Mouse (Mus musculus) thymus, adult 2 months (tissue): ENCODE data around the gene Idh2. TPM values are rescaled to one million over a fixed set of nuclear protein-coding genes. Genes with fewer than 3 reads are reported as not detected.
"Not testable (repeated sequence)": the region's sequence is repeated elsewhere in the genome, so short reads cannot be mapped to it uniquely, and the experiment has no call there.

Experiments used
- DNase-seq: peaks from one replicate; pipeline ENCODE4 v3.0.0; 2021
- H3K27ac ChIP-seq: fragments of 200-500 bp; 2 replicates; pipeline ENCODE4 v1.5.1; 2012; ENCODE audit warnings: low read length, control low read depth; ENCODE audit not compliant: control insufficient read depth, insufficient read depth
- H3K27me3 ChIP-seq: fragments of 200-500 bp; 2 replicates; pipeline ENCODE4 v1.6.1; 2012; ENCODE audit warnings: mild to moderate bottlenecking, low read length, moderate library complexity, mixed read lengths; ENCODE audit not compliant: control insufficient read depth, insufficient read depth
- H3K36me3 ChIP-seq: fragments of 200-500 bp; 2 replicates; pipeline ENCODE4 v1.6.1; 2012; ENCODE audit warnings: mild to moderate bottlenecking, low read length, moderate library complexity; ENCODE audit not compliant: control insufficient read depth, insufficient read depth
- H3K4me1 ChIP-seq: fragments of 200-500 bp; replicated peaks from 2 replicates; pipeline ENCODE4 v1.6.1; 2012; ENCODE audit warnings: low read length; ENCODE audit not compliant: control insufficient read depth, insufficient read depth
- H3K4me3 ChIP-seq: fragments of 200-500 bp; 2 replicates; pipeline ENCODE4 v1.5.1; 2012; ENCODE audit warnings: mild to moderate bottlenecking, low read length, control low read depth, moderate library complexity; ENCODE audit not compliant: control insufficient read depth, insufficient read depth
- CTCF ChIP-seq: fragments of 200-500 bp; IDR thresholded peaks from 2 replicates; pipeline ENCODE4 v1.5.1; 2012; ENCODE audit warnings: mild to moderate bottlenecking, control low read depth, low read length, moderate library complexity, borderline replicate concordance; ENCODE audit not compliant: control insufficient read depth, poor library complexity, insufficient read depth; ENCODE audit errors: extremely low read depth
- POLR2A ChIP-seq: fragments of 200-500 bp; IDR thresholded peaks from 2 replicates; pipeline ENCODE4 v1.6.1; 2012; ENCODE audit warnings: mild to moderate bottlenecking, low read length, control low read depth, moderate library complexity; ENCODE audit not compliant: control insufficient read depth, poor library complexity, insufficient read depth; ENCODE audit errors: extremely low read depth
- WGBS: fragments of 180-500 bp; shearing (Covaris S2); methylation state at CpG from one replicate; pipeline ENCODE4 v1.1.7; 2018; 5-methylcytosine and 5-hydroxymethylcytosine counted together
- polyA plus RNA-seq: library from polyadenylated mRNA; depleted of rRNA; stranded (reverse); fragments of >200 nt; gene quantifications from 2 replicates; pipeline ENCODE4 v1.2.3, GENCODE M21; 2012

Gene Idh2
- polyA plus RNA-seq, 1 experiment: 225 TPM

DNA sequence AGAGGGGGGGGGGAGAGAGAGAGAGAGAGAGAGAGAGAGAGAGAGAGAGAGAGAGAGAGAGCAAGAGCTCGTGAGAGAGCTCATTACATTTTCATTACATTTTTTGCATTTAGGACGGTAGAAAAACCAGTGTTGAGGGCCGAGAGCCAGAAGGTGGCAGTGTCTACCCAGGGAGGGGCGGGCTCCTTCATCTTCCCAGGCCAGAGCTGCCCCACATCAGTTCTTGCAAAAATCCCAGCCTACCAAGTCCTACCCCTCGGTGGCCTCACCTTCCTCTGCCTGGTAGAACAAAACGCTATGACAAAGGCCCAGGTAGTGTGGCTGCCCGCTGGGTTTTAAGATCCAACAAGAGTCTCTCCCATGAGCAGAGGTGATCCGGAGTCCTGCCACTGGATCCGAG lies 25.6 kb upstream of the Idh2 start:
- Histone ChIP-seq H3K4me1 (peaks cover 13% of the 10 kb centered on the region), H3K4me3 (no peak overlapping the region), H3K36me3 (no peaks in the 10 kb centered on the region), H3K27ac (no peak overlapping the region), H3K27me3 (no peaks in the 10 kb centered on the region)
- TF ChIP-seq POLR2A (no peak), CTCF (peak; percentile 79)
- WGBS: 22% methylated on average over 9 of the region's 9 CpGs
- peak; percentile 73 for DNase-seq

DNA sequence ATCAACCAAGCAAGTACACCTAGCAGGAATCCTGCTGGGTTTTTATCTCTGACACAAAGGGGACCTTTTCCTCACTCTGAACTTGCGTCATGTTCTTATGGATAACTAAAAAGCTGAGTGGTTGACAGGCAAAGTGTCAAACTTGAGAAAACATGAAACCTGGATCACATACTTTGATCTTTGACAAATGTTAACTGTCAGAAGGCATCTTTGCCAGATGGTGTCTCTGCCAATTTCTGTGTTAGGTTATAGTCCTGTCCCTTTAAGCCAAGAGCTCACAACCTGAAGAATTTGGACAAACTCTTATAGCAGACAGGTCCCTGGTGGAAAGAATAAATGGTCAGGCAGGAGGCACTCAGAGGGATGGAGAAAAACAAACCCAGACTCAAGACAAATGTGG lies 23.2 kb upstream of the Idh2 start:
- H3K36me3 ChIP-seq: no peaks in the 10 kb centered on the region
- TF ChIP-seq CTCF (no peak), POLR2A (no peak)
- H3K4me1 ChIP-seq: peaks cover 4% of the 10 kb centered on the region
- no peaks in the 10 kb centered on the region for H3K27me3 ChIP-seq
- 89% methylated on average over 1 of the region's 1 CpGs for WGBS
- no peak for DNase-seq
- H3K4me3 ChIP-seq: no peak overlapping the region
- no peak overlapping the region for H3K27ac ChIP-seq

DNA sequence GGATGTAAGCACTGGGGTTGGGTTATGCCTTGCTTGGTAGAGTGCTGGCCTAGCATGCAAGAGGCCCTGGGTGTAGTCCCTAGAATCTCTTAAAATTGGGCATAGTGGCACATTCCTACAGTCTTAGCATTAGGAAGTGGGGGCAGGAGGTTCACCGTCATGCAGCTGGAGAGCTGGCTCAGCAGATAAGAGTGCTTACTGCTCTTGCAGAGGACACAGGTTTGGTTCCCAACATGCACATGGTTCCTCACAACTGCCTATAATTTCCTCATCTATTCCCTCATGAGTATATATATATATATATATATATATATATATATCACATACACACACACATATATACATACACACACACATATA lies 20.0 kb upstream of the Idh2 start:
- whole genome bisulfite sequencing: 95% methylated on average over 1 of the region's 1 CpGs
- TF ChIP-seq CTCF (no peak), POLR2A (no peak)
- Histone ChIP-seq H3K27me3 (no peaks in the 10 kb centered on the region), H3K36me3 (no peaks in the 10 kb centered on the region), H3K4me3 (no peak overlapping the region), H3K27ac (no peak overlapping the region), H3K4me1 (no peaks in the 10 kb centered on the region)
- DNase-seq: no peak

DNA sequence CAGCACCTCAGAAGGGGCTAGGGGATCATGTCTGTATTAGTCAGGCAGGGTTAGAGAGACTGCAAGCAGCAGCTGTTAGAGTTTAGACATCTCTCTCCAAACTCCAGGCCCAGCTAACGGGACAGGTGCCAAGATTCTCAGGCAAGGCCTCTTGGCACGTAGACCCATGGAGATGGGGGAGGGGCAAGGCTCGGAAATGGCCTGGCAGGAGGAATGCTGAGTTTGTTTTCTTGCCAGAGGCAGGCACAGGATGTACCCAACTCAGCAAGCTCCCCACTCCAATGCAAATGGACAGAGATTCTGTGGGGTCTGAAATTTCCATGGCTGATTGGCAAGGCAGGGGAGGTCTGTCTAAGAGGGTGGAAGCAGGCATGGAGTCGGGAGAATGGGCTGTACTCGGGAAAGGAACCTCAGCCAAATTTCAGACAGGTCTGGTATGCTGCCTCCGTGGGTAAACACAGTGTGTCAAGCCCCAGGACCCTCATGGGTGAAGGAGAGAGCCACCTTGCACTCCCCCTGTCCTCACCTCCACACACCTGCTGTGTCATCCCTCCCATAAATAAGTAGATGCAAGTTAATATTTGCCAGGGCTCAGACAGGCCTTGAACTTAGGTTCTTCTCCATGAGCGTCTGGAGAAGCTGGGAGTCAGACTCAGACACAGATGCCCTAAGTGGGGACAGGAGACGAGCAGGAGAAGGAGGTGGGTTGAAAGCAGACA lies 19.4 kb upstream of the Idh2 start:
- no peak for DNase-seq
- Histone ChIP-seq H3K36me3 (no peaks in the 10 kb centered on the region), H3K27ac (no peak overlapping the region), H3K4me3 (no peak overlapping the region), H3K27me3 (no peaks in the 10 kb centered on the region), H3K4me1 (no peaks in the 10 kb centered on the region)
- whole genome bisulfite sequencing: 84% methylated on average over 8 of the region's 8 CpGs
- no peak for TF ChIP-seq CTCF
- no peak for TF ChIP-seq POLR2A

DNA sequence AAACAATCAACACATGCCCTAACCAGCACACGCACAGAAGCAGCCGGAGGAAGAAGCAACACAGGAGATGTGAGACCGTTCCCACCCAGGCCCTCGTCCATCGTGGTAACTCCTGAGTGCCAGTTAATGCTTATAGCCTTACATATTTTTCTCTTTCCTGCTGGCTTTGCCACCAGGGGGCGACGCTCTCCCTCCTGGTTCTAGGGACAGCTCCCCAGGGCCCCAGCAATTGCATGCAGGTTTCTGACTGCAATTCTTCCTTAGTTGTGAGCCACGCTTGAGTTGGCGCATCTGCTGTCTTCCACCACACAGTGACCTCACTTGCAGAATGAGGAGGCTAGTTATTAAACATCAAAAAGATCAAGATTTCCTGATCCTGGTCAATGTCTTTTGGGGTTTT lies 17.3 kb upstream of the Idh2 start:
- TF ChIP-seq CTCF: peak; percentile 83
- TF ChIP-seq POLR2A: no peak
- no peak overlapping the region for H3K4me3 ChIP-seq
- H3K27ac ChIP-seq: no peak overlapping the region
- H3K4me1 ChIP-seq: no peaks in the 10 kb centered on the region
- H3K36me3 ChIP-seq: no peaks in the 10 kb centered on the region
- peak; percentile 70 for DNase-seq
- no peaks in the 10 kb centered on the region for H3K27me3 ChIP-seq
- WGBS: 43% methylated on average over 9 of the region's 9 CpGs

DNA sequence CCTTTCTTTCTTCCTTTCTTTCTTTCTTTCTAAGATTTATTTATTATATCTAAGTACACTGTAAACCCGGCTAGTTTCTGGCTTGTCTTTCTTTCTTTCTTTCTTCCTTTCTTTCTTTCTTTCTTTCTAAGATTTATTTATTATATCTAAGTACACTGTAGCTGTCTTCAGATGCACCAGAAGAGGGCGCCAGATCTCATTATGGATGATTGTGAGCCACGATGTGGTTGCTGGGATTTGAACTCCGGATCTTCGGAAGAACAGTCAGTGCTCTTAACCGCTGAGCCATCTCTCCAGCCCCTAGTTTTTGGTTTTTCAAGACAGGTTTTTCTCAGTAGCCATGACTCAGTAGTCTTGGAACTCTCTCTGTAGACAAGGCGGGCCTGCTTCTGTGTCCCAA lies 16.1 kb upstream of the Idh2 start:
- H3K27ac ChIP-seq, H3K4me1 ChIP-seq, H3K36me3 ChIP-seq, H3K27me3 ChIP-seq, DNase-seq, H3K4me3 ChIP-seq: not testable (repeated sequence)
- WGBS: 60% methylated on average over 7 of the region's 7 CpGs
